Mouse (Mus musculus) testis, adult 2 months (tissue): ENCODE data around the gene Lrrc28. TPM values are rescaled to one million over a fixed set of nuclear protein-coding genes. Genes with fewer than 3 reads are reported as not detected.

Experiments used
- H3K27ac ChIP-seq: fragments of 200-500 bp; 2 replicates; pipeline ENCODE4 v1.5.1; 2012; ENCODE audit warnings: low read depth, low read length; ENCODE audit not compliant: control insufficient read depth, insufficient read depth
- H3K27me3 ChIP-seq: fragments of 200-500 bp; 2 replicates; pipeline ENCODE4 v1.6.1; 2012; ENCODE audit warnings: mild to moderate bottlenecking, low read length, moderate library complexity; ENCODE audit not compliant: control insufficient read depth, insufficient read depth
- H3K36me3 ChIP-seq: fragments of 200-500 bp; 2 replicates; pipeline ENCODE4 v1.6.1; 2012; ENCODE audit warnings: mild to moderate bottlenecking, low read length; ENCODE audit not compliant: control insufficient read depth, insufficient read depth
- H3K4me1 ChIP-seq: fragments of 200-500 bp; 2 replicates; pipeline ENCODE4 v1.6.1; 2012; ENCODE audit warnings: low read length; ENCODE audit not compliant: control insufficient read depth, insufficient read depth
- H3K4me3 ChIP-seq: fragments of 200-500 bp; 2 replicates; pipeline ENCODE4 v1.5.1; 2012; ENCODE audit warnings: low read depth, mild to moderate bottlenecking, low read length, moderate library complexity, mixed read lengths; ENCODE audit not compliant: control insufficient read depth
- CTCF ChIP-seq: fragments of 200-500 bp; IDR thresholded peaks from 2 replicates; pipeline ENCODE4 v1.5.1; 2012; ENCODE audit warnings: low read depth, mild to moderate bottlenecking, inconsistent platforms, low read length, moderate library complexity; ENCODE audit not compliant: control insufficient read depth, insufficient read depth, insufficient replicate concordance
- POLR2A ChIP-seq: fragments of 200-500 bp; IDR thresholded peaks from 2 replicates; pipeline ENCODE4 v1.6.1; 2012; ENCODE audit warnings: low read depth, mild to moderate bottlenecking, inconsistent platforms, low read length, moderate library complexity; ENCODE audit not compliant: control insufficient read depth
- polyA plus RNA-seq: library from polyadenylated mRNA; depleted of rRNA; stranded (reverse); fragments of >200 nt; gene quantifications from 2 replicates; pipeline ENCODE4 v1.2.3, GENCODE M21; 2012

Lrrc28 gene
- polyA plus RNA-seq, 1 experiment = 565 TPM

- Histone ChIP-seq H3K27me3 (no peaks in the 10 kb centered on the region), H3K27ac (peak overlapping the region; percentile 17; the same call in 1 of the 2 replicates), H3K4me1 (no peaks in the 10 kb centered on the region), H3K4me3 (no peak overlapping the region), H3K36me3 (no peaks in the 10 kb centered on the region)
- TF ChIP-seq POLR2A (no peak), CTCF (no peak)
Measured at GRCm38 (mm10) chr7:67515621-67516020, 129.4 kb downstream of the Lrrc28 start.

- Histone ChIP-seq H3K36me3 (no peaks in the 10 kb centered on the region), H3K27me3 (no peaks in the 10 kb centered on the region), H3K4me1 (no peaks in the 10 kb centered on the region), H3K27ac (no peak overlapping the region), H3K4me3 (no peak overlapping the region)
- no peak for TF ChIP-seq CTCF
- no peak for TF ChIP-seq POLR2A
Measured at GRCm38 (mm10) chr7:67514893-67515292, 130.2 kb downstream of the Lrrc28 start.

- no peak for TF ChIP-seq POLR2A
- TF ChIP-seq CTCF = no peak
- Histone ChIP-seq H3K27me3 (no peaks in the 10 kb centered on the region), H3K4me3 (no peak overlapping the region), H3K4me1 (no peaks in the 10 kb centered on the region), H3K36me3 (no peaks in the 10 kb centered on the region), H3K27ac (no peak overlapping the region)
Measured at GRCm38 (mm10) chr7:67514380-67514779, 130.7 kb downstream of the Lrrc28 start.

- no peak overlapping the region for H3K27ac ChIP-seq
- H3K36me3 ChIP-seq = no peaks in the 10 kb centered on the region
- TF ChIP-seq POLR2A (no peak), CTCF (no peak)
- H3K27me3 ChIP-seq = no peaks in the 10 kb centered on the region
- no peak overlapping the region for H3K4me3 ChIP-seq
- no peaks in the 10 kb centered on the region for H3K4me1 ChIP-seq
Measured at GRCm38 (mm10) chr7:67513656-67514055, 131.4 kb downstream of the Lrrc28 start.

GRCm38 (mm10) chr7:67511606-67512005 is 133.5 kb downstream of the Lrrc28 start:
- no peaks in the 10 kb centered on the region for H3K36me3 ChIP-seq
- TF ChIP-seq CTCF (no peak), POLR2A (no peak)
- H3K27me3 ChIP-seq = no peaks in the 10 kb centered on the region
- no peak overlapping the region for H3K27ac ChIP-seq
- H3K4me3 ChIP-seq = no peak overlapping the region
- no peaks in the 10 kb centered on the region for H3K4me1 ChIP-seq

GRCm38 (mm10) chr7:67503281-67504010 is 141.6 kb downstream of the Lrrc28 start:
- no peaks in the 10 kb centered on the region for H3K36me3 ChIP-seq
- no peak overlapping the region for H3K4me3 ChIP-seq
- no peak overlapping the region for H3K27ac ChIP-seq
- H3K27me3 ChIP-seq = no peaks in the 10 kb centered on the region
- no peak for TF ChIP-seq POLR2A
- no peak for TF ChIP-seq CTCF
- no peaks in the 10 kb centered on the region; the same call in 1 of the 2 replicates for H3K4me1 ChIP-seq

GRCm38 (mm10) chr7:67502631-67503030 is 142.4 kb downstream of the Lrrc28 start:
- no peak for TF ChIP-seq POLR2A
- TF ChIP-seq CTCF = no peak
- Histone ChIP-seq H3K4me3 (no peak overlapping the region), H3K4me1 (no peaks in the 10 kb centered on the region; the same call in 1 of the 2 replicates), H3K27ac (no peak overlapping the region), H3K36me3 (no peaks in the 10 kb centered on the region), H3K27me3 (no peaks in the 10 kb centered on the region)
